ENCODE assay signal across 21 mouse cellular contexts in genomic region chr2:76057555-76057954, GRCm38 (mm10).
DNase-seq lines count a peak whose midpoint lies in the region; ATAC-seq and TF ChIP-seq lines count a peak whose summit lies in the region.
"Had no signal": no experiment of that assay in that cellular context is flagged by ENCODE, and none has a peak within 500 bp of the region (broad histone marks: within the 10 kb centered on the region; RNA-seq: fewer than 3 reads in every experiment).

No protein-coding gene starts in this region.

- peaks cover 18% of the 10 kb centered on the region; the same call in 1 of the 2 replicates for H3K27me3 ChIP-seq in hindbrain, embryonic 10.5 days (ENCODE audit: insufficient read depth, poor library complexity, severe bottlenecking)
- H3K27me3 ChIP-seq in hindbrain, embryonic 13.5 days: no peaks in the 10 kb centered on the region
- H3K27me3 ChIP-seq in midbrain, embryonic 10.5 days (ENCODE audit: low read depth, poor library complexity, severe bottlenecking): peaks cover 11% of the 10 kb centered on the region; the same call in 1 of the 2 replicates
- H3K27me3 ChIP-seq in midbrain, embryonic 14.5 days (ENCODE audit: control insufficient read depth, insufficient read depth, low read length): no peaks in the 10 kb centered on the region; the same call in 1 of the 2 replicates
- H3K27me3 ChIP-seq in stomach, postnatal 0 days (ENCODE audit: control insufficient read depth, insufficient read depth, low read length): no peaks in the 10 kb centered on the region
- H3K27me3 ChIP-seq in intestine, embryonic 15.5 days (replicated peaks): no peaks in the 10 kb centered on the region
- H3K27me3 ChIP-seq: CH12.LX; forebrain, embryonic 15.5 days; heart, embryonic 12.5 days had no signal

- no peak for ATAC-seq in hindbrain, embryonic 13.5 days (ENCODE audit: low FRiP score)
- ATAC-seq in midbrain, embryonic 14.5 days (ENCODE audit: low FRiP score, low TSS enrichment): no peak
- ATAC-seq in stomach, postnatal 0 days (ENCODE audit: low FRiP score, low TSS enrichment): peak; percentile 64; the same call in 1 of the 2 replicates
- no peak for ATAC-seq in intestine, embryonic 15.5 days
- ATAC-seq: activated CD4-positive, CD25-positive, alpha-beta regulatory T cell, adult 4 months; forebrain, embryonic 15.5 days; intestine, embryonic 16.5 days; Patski had no signal

- H3K4me2 ChIP-seq in hindbrain, embryonic 13.5 days: no peak overlapping the region
- no peak overlapping the region for H3K4me2 ChIP-seq in midbrain, embryonic 14.5 days (ENCODE audit: low read length)
- H3K4me2 ChIP-seq in stomach, postnatal 0 days (replicated peaks; ENCODE audit: low read depth): no peak overlapping the region
- H3K4me2 ChIP-seq in intestine, embryonic 15.5 days (replicated peaks): no peak overlapping the region
- H3K4me2 ChIP-seq: forebrain, embryonic 15.5 days; heart, embryonic 12.5 days; hindbrain, embryonic 14.5 days had no signal

- no peak overlapping the region for H3K9ac ChIP-seq in hindbrain, embryonic 13.5 days
- no peak overlapping the region for H3K9ac ChIP-seq in midbrain, embryonic 14.5 days (replicated peaks; ENCODE audit: low read length)
- no peak overlapping the region for H3K9ac ChIP-seq in stomach, postnatal 0 days (ENCODE audit: low read length)
- no peak overlapping the region for H3K9ac ChIP-seq in intestine, embryonic 15.5 days
- H3K9ac ChIP-seq: forebrain, embryonic 15.5 days; heart, embryonic 12.5 days; hindbrain, embryonic 14.5 days had no signal

- TF ChIP-seq EP300 in stomach, postnatal 0 days (optimal IDR thresholded peaks at IDR 0.05): no peak

- no peaks in the 10 kb centered on the region for H3K9me3 ChIP-seq in hindbrain, embryonic 10.5 days
- no peaks in the 10 kb centered on the region for H3K9me3 ChIP-seq in hindbrain, embryonic 13.5 days
- H3K9me3 ChIP-seq in midbrain, embryonic 10.5 days (replicated peaks): no peaks in the 10 kb centered on the region
- H3K9me3 ChIP-seq in midbrain, embryonic 14.5 days (ENCODE audit: control insufficient read depth, low read length): no peaks in the 10 kb centered on the region
- no peaks in the 10 kb centered on the region for H3K9me3 ChIP-seq in stomach, postnatal 0 days (ENCODE audit: control insufficient read depth, low read length)
- no peaks in the 10 kb centered on the region for H3K9me3 ChIP-seq in intestine, embryonic 15.5 days
- H3K9me3 ChIP-seq: forebrain, embryonic 15.5 days; heart, embryonic 12.5 days had no signal

- H3K36me3 ChIP-seq in hindbrain, embryonic 10.5 days: no peaks in the 10 kb centered on the region
- no peaks in the 10 kb centered on the region for H3K36me3 ChIP-seq in hindbrain, embryonic 13.5 days
- no peaks in the 10 kb centered on the region for H3K36me3 ChIP-seq in midbrain, embryonic 10.5 days
- H3K36me3 ChIP-seq in midbrain, embryonic 14.5 days (ENCODE audit: control insufficient read depth, insufficient read depth, low read length): no peaks in the 10 kb centered on the region
- no peaks in the 10 kb centered on the region for H3K36me3 ChIP-seq in stomach, postnatal 0 days (ENCODE audit: control insufficient read depth, insufficient read depth, low read length)
- no peaks in the 10 kb centered on the region for H3K36me3 ChIP-seq in intestine, embryonic 15.5 days
- H3K36me3 ChIP-seq: forebrain, embryonic 15.5 days; heart, embryonic 12.5 days had no signal

- 89% methylated on average over 7 of the region's 7 CpGs for WGBS in hindbrain, embryonic 10.5 days
- WGBS in hindbrain, embryonic 13.5 days: 72% methylated on average over 7 of the region's 7 CpGs
- WGBS in midbrain, embryonic 10.5 days: 93% methylated on average over 7 of the region's 7 CpGs
- WGBS in midbrain, embryonic 14.5 days: 93% methylated on average over 7 of the region's 7 CpGs
- WGBS in stomach, postnatal 0 days: 59% methylated on average over 7 of the region's 7 CpGs
- 77% methylated on average over 7 of the region's 7 CpGs for WGBS in intestine, embryonic 15.5 days

- TF ChIP-seq CTCF in stomach, postnatal 0 days (IDR thresholded peaks at IDR 0.05; ENCODE audit: low read depth): no peak

- H3K4me3 ChIP-seq in hindbrain, embryonic 10.5 days: no peak overlapping the region
- H3K4me3 ChIP-seq in hindbrain, embryonic 13.5 days: no peak overlapping the region
- H3K4me3 ChIP-seq in midbrain, embryonic 10.5 days: no peak overlapping the region
- no peak overlapping the region for H3K4me3 ChIP-seq in midbrain, embryonic 14.5 days (replicated peaks; ENCODE audit: low read depth, low read length)
- H3K4me3 ChIP-seq in stomach, postnatal 0 days (ENCODE audit: low read depth, low read length): no peak overlapping the region
- no peak overlapping the region for H3K4me3 ChIP-seq in intestine, embryonic 15.5 days (replicated peaks)
- H3K4me3 ChIP-seq: forebrain, embryonic 15.5 days; heart, embryonic 12.5 days had no signal

- no peak for DNase-seq in hindbrain, embryonic 10.5 days (ENCODE audit: low spot score)
- no peak for DNase-seq in midbrain, embryonic 10.5 days (ENCODE audit: low spot score)
- DNase-seq in midbrain, embryonic 14.5 days: no peak
- peak; percentile 42 for DNase-seq in gonadal fat pad, adult 2 months (ENCODE audit: low read depth)
- no peak for DNase-seq in stomach, postnatal 0 days (ENCODE audit: low spot score)
- no peak for DNase-seq in gastrocnemius, postnatal 25 days
- DNase-seq: adrenal gland, postnatal 25 days; cerebellum, adult 8-10 months; cerebellum, postnatal 25 days; gastrocnemius, postnatal 14 days; heart, adult 11 months; kidney, adult 2 months had no signal

- H3K4me1 ChIP-seq in hindbrain, embryonic 10.5 days (replicated peaks): peaks cover 57% of the 10 kb centered on the region
- H3K4me1 ChIP-seq in hindbrain, embryonic 13.5 days (replicated peaks): peaks cover 21% of the 10 kb centered on the region
- peaks cover 43% of the 10 kb centered on the region for H3K4me1 ChIP-seq in midbrain, embryonic 10.5 days
- peaks cover 11% of the 10 kb centered on the region for H3K4me1 ChIP-seq in midbrain, embryonic 14.5 days (ENCODE audit: control insufficient read depth, insufficient read depth, low read length)
- no peaks in the 10 kb centered on the region for H3K4me1 ChIP-seq in stomach, postnatal 0 days (replicated peaks; ENCODE audit: control insufficient read depth, insufficient read depth)
- no peaks in the 10 kb centered on the region for H3K4me1 ChIP-seq in intestine, embryonic 15.5 days (replicated peaks)
- H3K4me1 ChIP-seq: forebrain, embryonic 15.5 days had no signal

- peak overlapping the region; percentile 73 for H3K27ac ChIP-seq in hindbrain, embryonic 10.5 days
- no peak overlapping the region for H3K27ac ChIP-seq in hindbrain, embryonic 13.5 days
- peak overlapping the region; percentile 30; the same call in 1 of the 2 replicates for H3K27ac ChIP-seq in midbrain, embryonic 10.5 days (replicated peaks)
- no peak overlapping the region for H3K27ac ChIP-seq in midbrain, embryonic 14.5 days (replicated peaks; ENCODE audit: low read depth, low read length)
- H3K27ac ChIP-seq in stomach, postnatal 0 days (replicated peaks): 0 out of 2 replicates have a peak overlapping the region, but pooled peaks have one; percentile 35
- H3K27ac ChIP-seq in intestine, embryonic 15.5 days: no peak overlapping the region
- H3K27ac ChIP-seq: forebrain, embryonic 15.5 days; hindbrain, embryonic 14.5 days had no signal

Comparison
In these comparisons a context has a peak if more than half of its experiments do, and no peak if none do; other contexts are left out.
1. H3K27ac ChIP-seq: peak in hindbrain, embryonic 10.5 days (single experiment), midbrain, embryonic 10.5 days (single experiment) and stomach, postnatal 0 days (single experiment); none in hindbrain, embryonic 13.5 days (single experiment), midbrain, embryonic 14.5 days (single experiment) and intestine, embryonic 15.5 days (single experiment).